Comparison of ENCODE assay signal across 20 mouse cellular contexts in genomic region chr9:75330821-75331220, GRCm38 (mm10). TPM values are rescaled to one million over a fixed set of nuclear protein-coding genes. Genes with fewer than 3 reads are reported as not detected.
DNase-seq lines count a peak whose midpoint lies in the region.
"Had no signal": no experiment of that assay in that cellular context is flagged by ENCODE, and none has a peak within 500 bp of the region (broad histone marks: within the 10 kb centered on the region; RNA-seq: fewer than 3 reads in every experiment).

No protein-coding gene starts in this region.

- DNase-seq in layer of hippocampus, adult 18-20 months (ENCODE audit: low spot score in 2 of 2), result peak; percentile 30 to 70
- no peak for DNase-seq in layer of hippocampus, postnatal 10 days (ENCODE audit: low spot score in 2 of 2)
- DNase-seq in right cerebral cortex, adult 18-20 months, result peak; percentile 83
- no peak for DNase-seq in right cerebral cortex, postnatal 10 days (ENCODE audit: low spot score in 2 of 2)
- DNase-seq in left cerebral cortex, adult 9 months (ENCODE audit: low spot score in 2 of 2), result peak; percentile 56 to 71
- DNase-seq in right cerebral cortex, postnatal 36 days (ENCODE audit: low spot score in 2 of 2), result peak; percentile 61 to 72
- no peak for DNase-seq in gastrocnemius, postnatal 25 days
- DNase-seq: B cell, adult 2 months; cerebellum, adult 11-12 months; cerebellum, postnatal 14 days; embryo, embryonic 11 days; gastrocnemius, postnatal 36 days; heart, adult 2 months; kidney, adult 11 months; lung, adult 18-20 months; lung, postnatal 10 days; thymus, postnatal 36 days had no signal

RNA-seq across cellular contexts. Expression of gene Bcl2l10, which starts 16.7 kb away (rescaled TPM):
- total RNA-seq in layer of hippocampus, adult 18-20 months (2021), result not detected
- total RNA-seq in layer of hippocampus, postnatal 10 days (2021), result not detected
- total RNA-seq in gastrocnemius, postnatal 25 days (2021), result not detected
- total RNA-seq: CH12.LX; gastrocnemius, postnatal 36 days; heart, adult 2 months; heart, postnatal 25 days; midbrain, postnatal 0 days had no signal

RNA-seq across cellular contexts. Expression of gene Gnb5, which starts 24.7 kb away (rescaled TPM):
- 100 to 1,000 TPM; 130 to 135 TPM for total RNA-seq in layer of hippocampus, adult 18-20 months (2021)
- total RNA-seq in layer of hippocampus, postnatal 10 days (2021), result 100 to 1,000 TPM; 105 to 110 TPM
- total RNA-seq in gastrocnemius, postnatal 25 days (2021), result 10 to 100 TPM; 11.6 to 16.9 TPM

Comparison
In these comparisons a context has a peak if more than half of its experiments do, and no peak if none do; other contexts are left out.
1. DNase-seq: peak in layer of hippocampus, adult 18-20 months (2 of 2), right cerebral cortex, adult 18-20 months (single experiment), left cerebral cortex, adult 9 months (2 of 2) and right cerebral cortex, postnatal 36 days (2 of 2); none in layer of hippocampus, postnatal 10 days (0 of 2), right cerebral cortex, postnatal 10 days (0 of 2) and gastrocnemius, postnatal 25 days (single experiment).
2. RNA of gene Gnb5, which starts 24.7 kb away (total RNA-seq): 130 to 135 TPM in layer of hippocampus, adult 18-20 months and 105 to 110 TPM in layer of hippocampus, postnatal 10 days; 11.6 to 16.9 TPM in gastrocnemius, postnatal 25 days; every median in the first group is over 4 times any median in the second.